Mouse (Mus musculus): ENCODE measurements around the gene Cnr1. TPM values are rescaled to one million over a fixed set of nuclear protein-coding genes. Genes with fewer than 3 reads are reported as not detected.

Cnr1 gene
- polyA plus RNA-seq, 1 experiment: 1.6 TPM

DNA sequence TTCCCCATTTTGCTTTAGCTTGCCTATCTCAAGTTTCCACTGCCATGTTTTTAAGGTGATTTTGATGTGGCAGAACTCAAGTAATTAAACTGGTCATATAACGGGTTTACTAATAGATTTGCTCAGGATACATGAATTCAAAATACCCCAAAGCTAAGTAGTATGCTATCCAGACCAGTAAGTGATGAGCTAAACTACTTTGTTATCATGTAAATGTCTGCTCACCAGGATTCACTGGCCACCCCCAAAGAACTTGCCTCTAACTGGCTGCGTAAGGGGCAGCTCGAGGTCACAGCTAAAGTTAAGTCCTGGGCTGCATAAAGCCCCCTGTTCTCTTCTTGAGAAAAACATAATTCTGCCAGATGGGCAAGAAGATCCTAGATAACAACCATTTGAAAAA is 46.3 kb downstream of the Cnr1 start:
- Histone ChIP-seq H3K4me3 (ENCODE audit: low read depth, low read length) (no peak overlapping the region), H3K36me3 (ENCODE audit: control insufficient read depth, insufficient read depth, low read length, poor library complexity, severe bottlenecking) (no peaks in the 10 kb centered on the region), H3K27ac (ENCODE audit: insufficient read depth, low read length) (no peak overlapping the region), H3K4me1 (ENCODE audit: control insufficient read depth, insufficient read depth, low read length) (no peaks in the 10 kb centered on the region), H3K9ac (ENCODE audit: low read depth, poor library complexity, severe bottlenecking) (no peak overlapping the region), H3K27me3 (ENCODE audit: control insufficient read depth, insufficient read depth, low read length, poor library complexity, severe bottlenecking) (no peaks in the 10 kb centered on the region), H3K9me3 (replicated peaks; ENCODE audit: control insufficient read depth, insufficient read depth, low read length, poor library complexity, severe bottlenecking) (no peaks in the 10 kb centered on the region)
- TF ChIP-seq CTCF (IDR thresholded peaks at IDR 0.05; ENCODE audit: low read depth, low read length) (no peak), EP300 (IDR thresholded peaks at IDR 0.05; ENCODE audit: insufficient read depth, low read depth, low read length) (no peak), POLR2A (IDR thresholded peaks at IDR 0.05; ENCODE audit: insufficient read depth, low read length) (no peak)

DNA sequence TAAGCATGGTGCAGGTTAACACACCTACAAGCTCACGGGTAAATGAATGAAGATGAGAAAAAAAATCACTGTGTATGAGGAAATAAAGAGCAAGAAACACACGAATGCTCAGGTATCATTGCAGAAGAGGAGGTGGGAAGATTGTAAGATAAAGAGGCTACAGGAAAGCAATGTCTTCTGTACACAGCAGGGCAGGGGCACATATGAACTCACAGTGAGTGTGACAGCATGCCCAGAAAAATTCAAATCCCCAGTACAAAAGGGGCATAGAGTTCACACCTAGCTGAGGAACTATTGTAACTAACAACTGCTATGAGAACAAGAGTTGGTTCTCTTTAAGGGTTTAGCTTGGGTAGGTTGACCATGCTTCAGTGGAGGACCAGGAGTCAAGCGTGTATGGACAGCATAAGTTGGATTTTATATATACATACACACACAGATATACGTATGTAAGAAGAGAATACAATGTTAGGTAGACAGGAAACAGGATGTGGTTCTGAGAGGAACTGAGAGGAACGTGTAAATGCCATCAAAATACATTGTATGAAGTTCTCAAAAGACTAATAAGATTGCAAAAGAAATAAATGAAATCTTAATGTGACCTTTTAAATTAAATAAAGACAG is 64.2 kb downstream of the Cnr1 start:
- no peaks in the 10 kb centered on the region for H3K36me3 ChIP-seq (ENCODE audit: control insufficient read depth, insufficient read depth, low read length, poor library complexity, severe bottlenecking)
- TF ChIP-seq EP300 (IDR thresholded peaks at IDR 0.05; ENCODE audit: insufficient read depth, low read depth, low read length) (no peak), POLR2A (IDR thresholded peaks at IDR 0.05; ENCODE audit: insufficient read depth, low read length) (no peak), CTCF (IDR thresholded peaks at IDR 0.05; ENCODE audit: low read depth, low read length) (no peak)
- H3K9ac ChIP-seq (ENCODE audit: low read depth, poor library complexity, severe bottlenecking): no peak overlapping the region
- H3K4me1 ChIP-seq (ENCODE audit: control insufficient read depth, insufficient read depth, low read length): no peaks in the 10 kb centered on the region
- H3K27ac ChIP-seq (ENCODE audit: insufficient read depth, low read length): no peak overlapping the region
- H3K9me3 ChIP-seq (replicated peaks; ENCODE audit: control insufficient read depth, insufficient read depth, low read length, poor library complexity, severe bottlenecking): no peaks in the 10 kb centered on the region; the same call in 1 of the 2 replicates
- H3K27me3 ChIP-seq (ENCODE audit: control insufficient read depth, insufficient read depth, low read length, poor library complexity, severe bottlenecking): no peaks in the 10 kb centered on the region
- H3K4me3 ChIP-seq (ENCODE audit: low read depth, low read length): no peak overlapping the region

- H3K9me3 ChIP-seq (replicated peaks; ENCODE audit: control insufficient read depth, insufficient read depth, low read length, poor library complexity, severe bottlenecking): no peaks in the 10 kb centered on the region; the same call in 1 of the 2 replicates
- H3K4me1 ChIP-seq (ENCODE audit: control insufficient read depth, insufficient read depth, low read length): no peaks in the 10 kb centered on the region
- H3K36me3 ChIP-seq (ENCODE audit: control insufficient read depth, insufficient read depth, low read length, poor library complexity, severe bottlenecking): no peaks in the 10 kb centered on the region
- H3K4me3 ChIP-seq (ENCODE audit: low read depth, low read length): no peak overlapping the region
- H3K9ac ChIP-seq (ENCODE audit: low read depth, poor library complexity, severe bottlenecking): no peak overlapping the region
- no peak for TF ChIP-seq EP300 (IDR thresholded peaks at IDR 0.05; ENCODE audit: insufficient read depth, low read depth, low read length)
- no peak for TF ChIP-seq CTCF (IDR thresholded peaks at IDR 0.05; ENCODE audit: low read depth, low read length)
- TF ChIP-seq POLR2A (IDR thresholded peaks at IDR 0.05; ENCODE audit: insufficient read depth, low read length): no peak
- no peak overlapping the region for H3K27ac ChIP-seq (ENCODE audit: insufficient read depth, low read length)
- H3K27me3 ChIP-seq (ENCODE audit: control insufficient read depth, insufficient read depth, low read length, poor library complexity, severe bottlenecking): no peaks in the 10 kb centered on the region
Observed at GRCm38 (mm10) chr4:33992687-33993086, 68.3 kb downstream of the Cnr1 start.

- Histone ChIP-seq H3K9ac (ENCODE audit: low read depth, poor library complexity, severe bottlenecking) (no peak overlapping the region), H3K27me3 (ENCODE audit: control insufficient read depth, insufficient read depth, low read length, poor library complexity, severe bottlenecking) (no peaks in the 10 kb centered on the region), H3K27ac (ENCODE audit: insufficient read depth, low read length) (no peak overlapping the region), H3K4me1 (ENCODE audit: control insufficient read depth, insufficient read depth, low read length) (no peaks in the 10 kb centered on the region), H3K36me3 (ENCODE audit: control insufficient read depth, insufficient read depth, low read length, poor library complexity, severe bottlenecking) (no peaks in the 10 kb centered on the region), H3K9me3 (replicated peaks; ENCODE audit: control insufficient read depth, insufficient read depth, low read length, poor library complexity, severe bottlenecking) (no peaks in the 10 kb centered on the region), H3K4me3 (ENCODE audit: low read depth, low read length) (no peak overlapping the region)
- TF ChIP-seq EP300 (IDR thresholded peaks at IDR 0.05; ENCODE audit: insufficient read depth, low read depth, low read length) (no peak), POLR2A (IDR thresholded peaks at IDR 0.05; ENCODE audit: insufficient read depth, low read length) (no peak), CTCF (IDR thresholded peaks at IDR 0.05; ENCODE audit: low read depth, low read length) (no peak)
Observed at GRCm38 (mm10) chr4:33996382-33996781, 72.0 kb downstream of the Cnr1 start.

Other genes starting within 250 kb of the Cnr1 start
- gene Spaca1, start 125.6 kb downstream of the Cnr1 start, polyA plus RNA-seq (2011; ENCODE audit: insufficient read depth, insufficient read length, low read depth, missing spikeins): 0.52 TPM in 1 of 2 replicates, not detected in the other

Measured in ES-Bruce4 (cell line).